Mouse (Mus musculus) retina, postnatal 1 day (tissue): Measurements from ENCODE around the gene Ankrd24.

ENCODE experiments used
- DNase-seq: peaks from one replicate; pipeline ENCODE4 v3.0.0-alpha.2; 2012

Gene Ankrd24

DNA sequence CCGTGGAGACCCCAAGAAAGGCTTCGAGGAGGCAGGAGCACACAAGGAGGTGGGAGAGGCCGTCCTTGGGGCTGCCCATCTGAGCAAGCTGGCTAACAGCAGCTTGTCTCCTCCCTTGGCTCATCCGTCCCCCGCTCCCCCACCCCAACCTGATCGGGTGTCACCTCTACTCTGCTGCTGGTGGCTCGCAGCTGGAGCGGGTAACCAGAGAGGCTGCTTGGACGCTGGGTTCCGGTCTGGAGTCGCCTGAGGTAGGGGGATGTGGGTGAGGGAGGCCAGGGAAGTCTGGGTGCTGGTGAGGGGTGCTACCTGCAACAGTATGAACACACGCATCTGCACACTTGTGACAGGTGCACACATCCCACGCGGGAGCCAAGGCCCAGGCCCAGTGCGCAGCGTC is at the start of gene Ankrd24:
Gene Ankrd24, plus strand, starts transcription at position 151 of the 400 bp plus-strand sequence.
- no peak for DNase-seq

DNA sequence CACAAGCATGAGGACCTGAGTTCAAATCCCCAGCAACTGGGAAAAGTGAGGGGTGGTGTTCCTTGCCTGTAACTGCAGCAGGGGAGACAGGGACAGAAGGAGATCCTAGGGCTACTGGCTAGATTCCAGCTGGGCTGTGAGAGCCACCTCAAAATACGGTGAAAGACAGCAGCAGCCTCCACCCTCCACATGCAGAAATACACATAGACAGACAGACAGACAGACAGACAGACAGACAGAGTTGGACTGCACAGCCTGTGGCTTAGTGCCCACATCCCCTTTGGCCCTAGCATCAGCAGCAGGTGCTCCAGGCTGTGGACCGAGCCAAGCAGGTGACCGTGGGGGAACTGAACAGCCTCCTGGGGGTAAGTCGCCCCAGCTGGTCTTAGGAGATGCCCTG is 48.4 kb upstream of the Ankrd24 start:
- no peak for DNase-seq

DNA sequence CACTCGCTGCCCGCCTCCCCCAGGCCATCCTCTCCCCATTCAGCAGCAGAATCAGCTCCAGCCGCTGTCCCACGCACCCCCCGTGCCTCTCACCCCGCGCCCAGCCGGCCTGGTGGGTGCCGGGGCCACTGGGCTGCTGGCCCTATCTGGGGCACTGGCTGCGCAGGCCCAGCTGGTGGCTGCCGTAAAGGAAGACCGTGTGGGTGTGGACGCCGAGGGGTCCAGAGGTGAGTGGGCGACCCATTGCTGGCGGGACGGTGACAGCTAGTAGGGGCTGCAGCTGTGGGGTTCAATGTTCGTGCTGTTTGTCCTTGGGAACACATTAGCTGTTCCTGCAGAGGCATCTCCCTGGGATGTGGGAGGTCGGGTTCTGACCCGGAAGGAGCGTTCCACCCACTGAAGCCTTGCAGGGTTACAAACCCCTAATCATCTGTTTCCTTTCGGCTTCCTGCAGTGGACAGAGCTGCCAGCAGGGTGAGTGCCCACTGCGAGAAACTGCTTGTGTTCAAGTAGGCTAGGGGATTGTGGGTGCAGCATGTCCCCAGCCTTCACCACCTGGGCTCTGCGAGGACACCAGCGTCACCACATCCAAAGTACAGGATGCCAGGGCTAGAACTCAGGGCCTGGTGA is 47.8 kb upstream of the Ankrd24 start:
- peak; percentile 43 for DNase-seq

DNA sequence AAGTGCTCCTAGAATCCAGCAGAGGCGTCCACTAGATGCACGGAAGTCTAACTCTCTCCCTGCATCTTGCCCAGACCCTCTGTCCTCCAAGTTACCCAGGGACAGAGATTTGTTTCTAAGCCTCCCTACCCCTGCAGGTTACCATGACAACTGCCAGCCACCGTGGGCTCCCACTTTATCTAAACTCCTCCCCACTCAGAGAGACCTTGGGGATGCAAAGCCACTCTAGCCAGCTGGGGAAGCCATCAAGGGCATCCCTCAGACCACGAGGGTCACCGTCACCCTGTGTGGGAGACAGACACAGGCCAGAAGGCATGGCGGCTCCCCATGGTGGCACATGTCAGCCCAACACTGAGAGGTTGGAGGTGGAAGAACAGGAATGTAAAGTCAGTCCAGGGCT is 45.0 kb upstream of the Ankrd24 start:
- no peak for DNase-seq

DNA sequence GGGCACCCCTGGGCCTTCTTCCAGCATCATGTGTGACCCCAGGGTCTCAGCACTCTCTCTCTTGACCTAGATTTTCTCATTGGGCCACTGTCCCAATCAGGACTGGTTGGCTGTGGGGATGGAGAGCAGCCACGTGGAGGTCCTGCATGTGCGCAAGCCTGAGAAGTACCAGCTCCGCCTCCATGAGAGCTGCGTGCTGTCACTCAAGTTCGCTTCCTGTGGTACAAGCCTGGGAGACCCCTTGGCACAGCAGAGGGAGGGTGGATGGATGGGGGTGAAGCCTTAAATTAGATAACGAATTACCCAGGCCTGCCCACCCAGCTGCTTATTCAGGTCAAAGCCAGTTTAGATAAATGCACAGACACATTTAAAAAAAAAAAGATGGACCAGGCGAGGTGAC is 39.6 kb upstream of the Ankrd24 start:
- no peak for DNase-seq

DNA sequence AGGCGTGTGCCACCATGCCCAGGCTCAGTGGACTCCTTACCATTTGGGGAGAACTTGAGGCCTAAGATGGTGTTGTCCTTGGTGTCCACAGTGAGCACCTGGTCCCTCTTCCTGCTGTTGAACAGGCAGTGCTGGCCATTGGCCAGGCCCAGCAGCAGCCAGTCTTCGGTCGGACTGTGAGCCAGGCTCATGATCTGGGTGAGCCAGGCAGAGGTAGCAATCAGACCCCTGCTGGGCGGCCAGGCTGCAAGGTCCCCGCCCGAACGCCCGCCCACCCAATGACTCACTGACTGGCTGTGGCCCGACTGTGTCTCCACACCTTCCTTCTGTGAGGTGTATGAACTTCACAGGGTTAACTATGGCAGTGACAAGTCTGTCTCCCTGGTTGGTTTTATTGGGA is 36.5 kb upstream of the Ankrd24 start:
- DNase-seq, result no peak

DNA sequence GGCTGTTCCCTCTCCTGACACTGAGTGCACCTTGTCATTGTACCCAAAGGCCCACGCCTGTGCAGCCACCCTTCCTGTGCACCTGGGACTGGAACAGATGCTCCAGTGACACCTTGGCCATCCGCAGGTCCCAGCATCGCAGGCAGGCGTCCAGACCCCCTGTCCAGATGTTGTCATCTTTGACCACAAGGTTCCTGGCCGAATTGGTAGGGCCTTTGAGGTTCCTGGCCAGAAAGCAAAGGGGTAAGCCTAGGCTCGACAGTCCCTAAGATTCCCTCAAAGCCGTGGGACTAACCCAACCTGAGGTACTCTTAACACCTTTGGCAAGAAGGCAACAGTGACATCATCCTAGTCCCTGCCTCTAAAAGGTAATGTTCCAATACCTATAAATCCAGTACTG is 35.7 kb upstream of the Ankrd24 start:
- no peak for DNase-seq

DNA sequence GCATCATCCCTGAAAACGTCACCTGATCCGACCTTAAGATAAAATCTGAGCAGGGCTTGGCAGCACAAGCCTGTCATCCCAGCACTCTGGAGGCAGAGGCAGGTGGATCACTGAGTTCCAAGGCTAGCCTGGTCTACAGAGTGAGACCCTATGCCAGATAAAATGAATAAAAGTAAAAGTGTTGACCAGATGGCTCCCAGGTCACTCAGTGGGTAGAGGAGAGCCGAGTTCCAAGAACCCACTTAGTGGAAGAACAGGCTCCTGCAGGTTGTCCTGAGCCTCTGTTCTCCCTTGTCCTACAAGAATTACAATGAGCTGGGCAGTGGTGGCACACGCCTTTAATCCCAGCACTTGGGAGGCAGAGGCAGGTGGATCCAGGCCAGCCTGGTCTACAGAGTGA is 35.1 kb upstream of the Ankrd24 start:
- no peak for DNase-seq

DNA sequence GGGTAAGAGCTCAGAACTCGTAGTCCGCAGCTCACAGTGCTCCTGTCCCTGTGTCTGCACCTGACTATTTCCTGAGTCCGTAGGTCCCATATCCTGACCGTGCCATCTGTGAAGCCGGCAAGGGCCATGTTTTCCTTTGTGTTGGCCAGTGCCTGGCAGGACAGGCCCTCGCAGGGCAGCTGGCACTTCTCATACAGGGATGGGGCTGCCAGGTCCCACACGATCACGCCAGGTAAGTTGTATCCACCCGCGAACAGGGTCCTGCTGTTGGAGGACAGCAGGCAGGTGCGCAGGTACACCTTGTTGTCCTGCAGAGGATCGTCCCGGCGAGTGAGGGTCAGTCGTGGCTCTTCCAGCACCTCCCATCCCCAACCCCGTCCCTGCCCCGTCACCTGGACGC is 34.4 kb upstream of the Ankrd24 start:
- DNase-seq, result no peak

DNA sequence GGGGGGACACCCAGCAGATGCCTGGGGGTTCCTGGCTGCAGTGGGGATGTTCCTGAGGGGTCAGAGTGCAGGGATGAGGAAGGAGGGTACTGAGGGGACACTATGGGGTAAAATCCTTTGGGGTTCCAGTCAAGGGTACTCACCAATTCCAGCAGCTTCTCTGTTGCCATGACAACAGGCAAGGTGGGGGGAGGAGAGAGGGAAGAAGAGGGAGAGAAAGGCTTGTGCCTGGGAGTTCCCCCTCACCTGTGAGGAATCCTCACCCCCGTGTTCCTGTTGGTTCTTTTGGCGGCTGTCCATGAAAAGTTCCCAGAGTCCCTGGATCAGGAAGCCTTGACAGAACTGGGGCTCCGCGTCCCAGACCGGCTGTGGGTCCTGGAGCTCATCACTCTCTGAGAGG is 32.7 kb upstream of the Ankrd24 start:
- no peak for DNase-seq

DNA sequence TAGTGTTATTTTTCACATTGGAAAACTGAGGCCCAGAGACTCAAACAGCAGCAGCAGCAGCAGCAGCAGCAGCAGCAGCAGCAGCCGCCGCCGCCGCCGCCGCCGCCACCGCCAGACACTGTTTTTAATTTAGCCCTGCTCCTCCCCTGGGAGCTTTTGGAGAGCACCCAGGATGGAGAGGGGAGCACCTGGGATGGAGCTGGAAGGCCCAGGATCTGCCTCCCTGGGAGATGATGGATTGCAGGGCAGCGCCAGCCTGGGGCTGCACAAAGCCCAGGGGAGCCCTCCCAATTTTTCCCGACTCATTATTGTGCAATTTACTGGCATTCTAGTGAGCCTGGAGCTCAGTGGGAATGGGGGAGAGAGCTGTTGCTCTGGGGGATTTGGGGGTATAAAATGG is 31.7 kb upstream of the Ankrd24 start:
- DNase-seq, result peak; percentile 47

DNA sequence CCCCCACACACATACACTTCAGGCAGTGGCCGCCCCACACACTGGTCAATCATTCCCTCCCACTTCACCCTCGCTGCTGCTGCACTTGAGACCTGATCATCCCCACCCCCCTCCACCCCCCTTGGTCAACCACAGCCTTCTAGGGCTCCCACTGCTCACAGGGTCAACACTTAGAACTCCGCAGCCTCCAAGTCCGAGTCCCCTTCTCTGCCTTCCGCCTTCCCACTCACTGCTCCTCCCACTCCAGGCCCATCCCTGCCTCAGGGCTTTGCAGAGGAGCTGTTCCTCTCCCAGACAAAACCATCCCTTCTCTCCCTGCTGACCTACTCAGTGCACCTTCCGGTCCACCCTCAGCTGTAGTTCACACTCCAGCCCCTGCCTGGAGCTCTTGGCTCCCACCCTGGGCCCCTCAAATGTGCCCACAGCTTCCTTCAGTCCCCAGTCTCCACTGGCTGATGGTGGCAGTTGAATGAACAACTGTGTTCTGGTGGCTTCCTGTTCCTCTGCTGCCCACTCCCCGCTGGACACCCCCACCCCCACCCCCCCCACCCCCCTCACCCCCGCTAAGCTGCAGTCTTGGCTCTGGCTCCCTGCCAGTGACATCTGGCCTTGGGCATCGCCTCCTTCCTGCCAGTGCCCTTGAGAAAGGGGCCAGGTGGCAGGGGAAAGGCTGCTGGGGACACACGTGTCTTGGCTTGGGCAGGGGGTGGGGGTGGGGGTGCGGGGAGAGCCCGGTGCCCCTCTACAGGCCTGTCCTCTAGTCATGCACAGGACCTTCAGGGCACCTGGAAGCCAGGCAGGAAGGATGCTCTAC is 31.0 kb upstream of the Ankrd24 start:
- peak; percentile 91 for DNase-seq

DNA sequence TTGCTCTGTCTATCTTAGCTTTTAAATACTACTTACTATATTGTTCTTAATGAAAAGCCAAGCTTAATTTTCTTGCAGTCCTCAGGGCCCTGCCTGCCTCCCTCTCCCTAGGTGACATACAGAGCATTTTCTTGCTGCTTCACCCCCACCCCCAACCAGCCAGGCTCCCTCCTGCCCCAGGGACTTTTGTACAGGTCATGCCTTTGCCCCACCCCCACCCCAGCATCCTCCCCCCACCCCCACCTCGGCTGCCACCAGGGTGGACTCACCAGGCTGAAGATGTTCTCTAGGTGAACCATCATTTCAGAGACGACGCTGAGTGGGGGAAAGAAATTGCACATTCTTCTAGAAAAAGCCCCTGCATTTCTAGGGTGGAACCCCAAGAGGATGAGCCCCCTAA is 30.0 kb upstream of the Ankrd24 start:
- DNase-seq, result no peak

DNA sequence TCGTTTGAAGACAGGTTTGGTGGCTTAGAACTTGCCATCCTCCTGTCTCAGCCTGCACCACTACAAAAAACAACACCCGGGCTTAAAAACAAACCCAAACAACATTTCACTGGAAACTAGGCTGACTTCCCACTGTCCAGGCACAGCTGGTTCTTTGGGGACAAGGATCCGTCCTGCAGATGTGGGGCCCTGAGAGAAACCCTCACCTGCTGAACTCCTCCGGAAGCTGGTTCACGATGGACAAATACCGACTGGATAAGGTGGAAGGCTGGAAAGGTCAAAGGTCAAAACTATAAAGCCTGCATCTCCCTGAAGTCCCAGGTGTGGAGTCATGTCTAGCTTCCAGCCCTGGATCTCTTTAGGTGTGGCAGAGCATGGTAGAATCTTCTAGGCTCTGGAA is 29.5 kb upstream of the Ankrd24 start:
- DNase-seq, result no peak

DNA sequence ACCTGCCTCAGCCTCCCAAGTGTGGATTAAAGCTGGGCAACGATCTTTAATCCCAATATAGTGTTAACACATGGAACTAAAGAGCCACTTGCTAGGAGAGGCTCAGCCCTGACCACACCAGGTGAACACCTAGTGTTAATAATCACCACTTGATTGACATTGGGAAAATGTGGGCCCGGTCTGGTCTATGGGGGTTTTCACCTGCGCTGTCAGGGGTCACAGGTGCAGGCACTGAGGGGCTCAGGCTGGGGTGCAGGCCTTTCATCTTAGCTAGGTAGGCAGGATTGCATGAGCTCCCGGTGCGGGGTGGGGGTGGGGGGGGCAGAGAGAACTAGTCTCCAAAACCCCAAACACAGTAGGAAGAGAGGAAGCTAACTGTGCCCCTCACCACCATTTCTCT is 28.7 kb upstream of the Ankrd24 start:
- DNase-seq, result no peak

DNA sequence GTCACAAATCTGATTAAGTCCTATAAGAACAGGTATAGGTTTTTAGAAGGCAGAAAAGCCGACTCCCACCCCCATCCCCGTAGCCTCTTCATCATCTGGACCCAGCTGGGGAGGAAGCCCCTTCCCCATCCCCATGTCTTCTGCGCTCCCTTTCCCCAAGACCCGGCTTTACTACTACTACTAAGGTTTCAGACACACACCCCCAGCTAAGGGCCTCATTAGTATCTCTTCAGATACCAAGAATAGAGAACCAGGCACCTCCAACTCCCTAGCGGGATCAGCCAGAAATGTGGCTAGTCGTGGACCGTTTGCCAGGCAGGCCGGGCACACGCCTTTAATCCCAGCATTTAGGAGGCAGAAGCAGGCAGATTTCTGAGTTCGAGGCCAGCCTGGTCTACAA is 28.2 kb upstream of the Ankrd24 start:
- no peak for DNase-seq

DNA sequence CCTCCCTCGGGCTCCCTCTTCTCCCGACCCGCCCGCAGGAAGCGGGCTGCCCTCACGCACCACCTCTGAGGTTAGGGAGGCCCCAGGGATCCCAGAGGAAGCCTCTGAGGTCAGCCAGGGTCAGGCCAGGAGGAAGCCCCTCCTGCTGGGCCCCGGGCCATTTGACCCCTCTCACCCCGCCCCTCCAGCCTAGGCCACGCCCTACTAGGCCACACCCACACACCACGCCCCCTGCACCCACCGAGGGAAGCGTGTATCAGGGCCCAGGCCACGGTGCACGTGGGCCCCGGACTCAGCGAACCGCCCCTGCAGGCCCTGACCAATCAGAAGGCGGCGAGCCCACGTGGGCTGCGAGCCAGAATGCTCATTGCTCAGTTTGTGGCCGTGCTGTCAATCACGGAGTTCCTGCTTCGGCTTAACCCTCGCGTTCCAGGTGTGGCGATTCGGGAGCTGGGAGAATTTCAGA is 27.6 kb upstream of the Ankrd24 start, which contains the start of gene Tle6:
Gene Tle6, minus strand, starts transcription at position 336 of the 466 bp plus-strand sequence.
- peak; percentile 97 for DNase-seq

DNA sequence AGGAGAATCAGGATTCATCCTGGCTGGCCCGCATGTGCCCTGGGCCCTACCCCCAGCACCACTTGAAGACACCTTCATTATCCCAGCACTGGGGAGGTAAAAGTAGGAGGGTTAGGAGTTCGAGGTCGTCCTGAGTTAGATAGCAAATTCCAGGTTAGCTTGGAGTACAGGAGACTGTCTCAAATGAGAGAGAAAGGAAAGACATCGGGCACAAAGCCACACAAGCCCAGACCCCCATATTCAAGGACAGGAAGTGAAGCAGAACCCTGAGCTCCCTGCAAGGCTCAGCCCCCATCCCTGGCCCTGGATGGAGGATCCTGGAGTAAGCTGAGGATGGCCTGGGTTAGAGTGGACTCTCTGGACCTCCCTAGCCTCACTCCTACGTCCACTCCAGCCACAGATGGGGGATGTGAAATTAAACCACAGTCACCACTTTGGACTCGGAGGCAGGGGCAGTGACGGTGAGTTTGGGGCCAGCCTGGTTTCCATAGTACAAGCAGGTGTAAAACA is 26.9 kb upstream of the Ankrd24 start:
- DNase-seq, result no peak

DNA sequence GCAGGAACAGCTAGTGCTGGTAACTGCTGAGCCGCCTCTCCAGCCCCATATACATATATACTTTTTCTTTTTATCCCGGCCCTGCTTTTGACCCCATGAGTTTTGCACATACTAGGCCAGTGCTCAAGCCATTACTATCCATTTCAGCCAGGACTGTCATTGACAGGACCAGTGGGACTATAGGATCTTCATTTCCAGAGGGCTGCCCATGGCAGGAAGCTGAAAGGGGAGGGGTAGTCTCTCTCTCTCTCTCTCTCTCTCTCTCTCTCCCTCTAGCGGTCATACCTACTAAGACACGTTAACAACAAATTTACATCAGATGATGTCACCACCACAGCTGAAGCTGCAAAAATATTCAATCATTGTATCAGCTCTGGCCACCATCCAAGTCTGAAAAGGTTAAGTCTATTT is 25.6 kb upstream of the Ankrd24 start:
- peak; percentile 90 for DNase-seq

DNA sequence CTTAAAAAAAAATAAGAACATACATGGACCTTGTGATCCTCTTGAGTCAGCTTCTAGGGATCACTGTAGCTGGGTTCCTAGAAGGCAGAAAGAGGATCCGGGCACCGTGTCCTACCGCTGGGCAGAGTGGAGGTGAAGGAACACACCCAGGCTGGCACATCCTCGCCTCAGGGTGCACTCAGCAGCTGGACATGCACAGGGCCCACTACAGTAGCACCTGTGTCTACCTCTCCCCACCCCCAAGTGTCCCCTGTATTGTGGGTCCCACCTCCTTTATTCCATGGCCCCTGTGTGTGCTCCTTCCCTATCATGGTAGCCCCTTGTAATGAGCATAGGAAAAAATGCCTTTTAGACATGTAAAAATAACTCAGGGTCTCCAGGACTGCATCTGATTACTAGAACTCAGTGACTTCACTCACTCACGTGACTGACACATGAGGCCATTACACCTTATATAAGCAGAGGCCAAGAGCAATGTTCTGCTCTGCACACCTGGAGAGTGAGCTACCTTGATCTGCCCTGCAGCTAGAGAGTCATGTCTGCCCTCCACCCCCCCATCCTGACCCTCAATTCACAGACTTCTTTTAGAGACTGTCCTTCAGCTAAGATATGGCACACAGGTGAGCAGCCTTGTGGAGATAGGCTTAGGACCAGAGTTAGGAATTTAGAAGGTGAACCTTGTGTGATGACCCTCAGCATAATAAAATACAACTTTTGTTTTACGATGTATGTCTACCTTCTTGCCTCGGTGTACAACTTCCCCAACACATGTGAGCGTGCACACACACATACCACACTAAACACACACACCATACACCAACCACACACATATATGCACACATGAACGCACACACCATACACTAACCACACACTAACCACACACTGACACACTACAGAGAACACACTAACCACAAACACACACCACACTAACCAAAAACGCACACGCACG is 24.0 kb upstream of the Ankrd24 start:
- no peak for DNase-seq

DNA sequence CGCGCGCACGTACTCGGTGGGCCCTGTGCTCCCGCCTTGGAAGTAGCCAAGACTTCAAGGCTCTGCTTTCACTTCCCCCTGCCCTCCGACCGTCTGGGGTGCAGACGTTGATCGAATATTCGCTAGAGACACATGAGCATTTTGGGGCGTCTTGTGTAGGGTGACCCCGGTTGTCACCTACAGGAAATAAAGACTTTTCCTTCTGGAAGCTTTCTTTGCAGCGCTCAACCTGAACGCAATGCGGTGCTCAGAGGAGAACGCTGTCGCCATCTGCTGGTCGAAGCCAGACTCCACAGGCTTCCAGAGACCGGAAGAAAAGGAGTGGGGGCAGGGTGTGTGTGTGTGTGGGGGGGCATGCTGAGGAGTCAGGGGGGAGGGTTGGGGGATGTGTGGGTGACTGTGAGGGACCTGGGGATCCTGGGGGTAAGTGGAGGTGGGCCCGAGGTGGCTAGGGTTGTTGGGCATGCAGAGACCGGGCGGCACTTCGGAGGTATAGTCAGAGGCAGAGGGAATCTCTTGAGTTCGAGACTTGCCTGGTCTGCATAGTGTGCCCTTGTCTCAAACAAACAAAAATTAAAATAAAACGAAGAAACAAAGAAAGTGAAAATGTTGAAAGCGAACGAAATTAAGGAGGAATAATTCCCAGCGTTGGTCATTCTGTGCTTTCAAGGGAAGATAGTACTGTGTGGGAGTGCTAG is 23.2 kb upstream of the Ankrd24 start:
- DNase-seq, result peak; percentile 93

DNA sequence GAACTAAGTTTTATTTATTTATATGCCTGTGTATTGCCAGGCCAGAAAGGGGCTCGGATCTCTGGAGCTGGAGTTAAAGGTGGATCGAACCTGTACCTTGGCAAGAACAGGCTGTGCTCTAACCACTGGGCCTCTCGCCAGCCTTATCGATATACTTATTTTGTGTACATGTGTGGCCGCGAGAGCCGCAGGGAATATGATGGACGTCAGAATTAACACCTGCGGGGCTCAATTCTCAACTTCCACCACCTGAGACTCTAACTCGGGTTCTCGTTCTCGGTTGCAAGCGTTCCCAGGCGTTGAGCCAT is 22.7 kb upstream of the Ankrd24 start:
- DNase-seq, result no peak
